Mouse (Mus musculus) T-helper 1 cell (primary cell): ENCODE results near the gene Igfbp5.

Source experiments
- in situ Hi-C: fragments of 300-600 bp; cut with MboI, MseI; formaldehyde crosslinking; loops from one replicate; pipeline ENCODE4 v1.15.1; 2025; ENCODE audit warnings: high pct_unique_total_duplicates

The Igfbp5 gene

DNA sequence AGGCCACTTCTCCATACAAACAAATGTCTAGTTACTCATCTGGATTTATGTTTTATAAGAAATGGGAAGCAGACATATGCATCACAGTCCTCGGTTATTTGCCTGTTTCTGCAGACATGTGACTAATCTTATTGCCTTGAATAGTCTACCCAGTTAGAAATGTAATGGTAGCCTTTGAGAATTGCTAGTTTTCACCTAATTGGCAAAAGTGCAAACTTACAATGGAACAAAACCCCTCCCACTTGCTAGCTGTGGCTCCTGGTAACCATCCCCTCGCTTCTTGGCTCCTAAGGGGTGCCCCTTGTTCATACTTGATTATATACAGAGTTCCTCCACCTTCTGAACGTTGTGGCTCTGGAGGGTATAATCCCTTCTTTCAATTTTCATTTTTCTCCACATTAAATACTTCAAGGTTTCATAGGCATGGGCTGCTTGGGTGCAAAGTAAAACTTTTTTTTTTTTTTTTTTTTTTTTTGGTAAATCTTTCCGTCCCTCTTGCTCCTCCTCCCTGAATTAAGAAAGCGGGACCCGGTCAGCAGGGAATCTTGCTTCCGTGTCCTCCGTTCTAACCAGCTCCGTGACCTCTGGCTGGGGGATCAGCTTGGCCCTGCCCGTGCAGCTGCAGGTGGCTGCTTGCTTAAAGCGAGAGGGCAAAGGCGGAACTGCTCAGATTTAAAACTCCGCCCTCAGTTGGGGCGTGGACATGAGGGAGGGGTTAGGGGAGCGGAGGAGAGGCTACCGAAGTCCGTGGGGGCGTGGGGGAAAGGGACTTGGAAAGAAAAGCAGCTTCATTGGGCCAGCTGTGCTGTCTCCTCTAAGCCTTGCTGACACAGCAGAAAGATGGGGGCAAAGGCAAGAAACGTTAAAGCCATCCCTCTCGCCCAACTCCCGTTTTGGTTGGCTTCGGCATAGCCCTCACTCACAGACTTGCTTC, 4.7 kb downstream of the Igfbp5 start:
- in situ Hi-C loops = loop anchor here (25.0 kb wide), 1 partner anchor 558 kb away; the partner anchor contains the start of gene Xrcc5

DNA sequence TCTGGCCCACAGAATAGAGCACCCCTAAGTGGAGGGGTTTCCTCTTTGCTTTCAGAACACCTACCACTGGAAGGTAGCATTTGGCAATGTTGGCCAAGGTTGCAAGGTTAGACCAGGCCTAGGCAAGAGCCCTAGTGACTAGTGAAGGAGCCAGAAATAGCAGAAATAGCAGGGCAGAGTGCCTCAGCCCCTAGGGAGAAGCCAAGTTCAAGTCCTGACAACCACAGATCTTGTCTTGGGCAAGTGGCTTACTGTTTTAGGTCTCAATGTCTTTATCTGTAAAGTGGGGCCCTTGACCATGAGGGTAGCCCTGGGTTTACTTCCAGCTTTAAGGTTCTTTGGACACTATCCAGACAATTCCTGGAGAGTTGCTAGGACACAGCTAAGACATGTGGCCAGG, 5.4 kb downstream of the Igfbp5 start:
- in situ Hi-C loops = loop anchor here (25.0 kb wide), 1 partner anchor 557 kb away; the partner anchor contains the start of gene Xrcc5

DNA sequence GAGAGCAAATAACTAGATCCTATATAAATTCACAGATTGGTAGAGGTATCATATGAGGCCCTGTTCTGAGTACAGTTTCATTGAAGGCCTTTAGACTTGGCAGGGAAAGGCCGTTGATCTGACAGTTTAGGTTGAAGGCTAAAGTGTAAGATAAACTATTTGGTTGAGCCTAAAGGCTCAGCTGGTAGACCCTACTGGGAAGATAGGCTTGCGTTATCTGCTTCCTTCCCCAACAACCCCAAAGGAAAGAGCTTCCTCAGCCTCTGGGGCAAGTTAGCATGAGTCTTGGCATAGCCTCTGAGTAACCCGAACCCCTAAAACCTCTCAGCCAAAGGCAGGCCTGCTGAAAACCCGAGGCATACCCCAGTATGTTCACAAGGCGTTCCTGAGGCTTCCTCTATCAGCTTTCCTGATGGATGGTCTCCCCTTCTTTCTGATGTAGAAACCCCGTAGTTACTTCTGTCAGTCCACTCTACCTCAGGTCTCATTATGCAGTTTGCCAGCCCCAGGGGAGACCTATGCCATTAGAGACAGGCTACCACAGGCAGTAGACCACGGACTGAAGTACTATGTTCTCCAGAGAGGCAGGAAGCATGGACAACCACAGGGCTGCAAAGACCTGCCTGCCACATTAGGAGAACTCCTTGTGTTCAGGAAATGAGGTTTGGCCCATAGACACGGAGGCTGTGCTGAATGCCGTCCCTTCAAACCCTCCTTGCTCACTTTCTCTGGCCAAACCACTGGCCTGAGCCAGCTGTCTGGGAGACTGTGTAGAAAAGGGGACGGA, 6.1 kb downstream of the Igfbp5 start:
- in situ Hi-C loops = loop anchor here (25.0 kb wide), 1 partner anchor 556 kb away; the partner anchor contains the start of gene Xrcc5

DNA sequence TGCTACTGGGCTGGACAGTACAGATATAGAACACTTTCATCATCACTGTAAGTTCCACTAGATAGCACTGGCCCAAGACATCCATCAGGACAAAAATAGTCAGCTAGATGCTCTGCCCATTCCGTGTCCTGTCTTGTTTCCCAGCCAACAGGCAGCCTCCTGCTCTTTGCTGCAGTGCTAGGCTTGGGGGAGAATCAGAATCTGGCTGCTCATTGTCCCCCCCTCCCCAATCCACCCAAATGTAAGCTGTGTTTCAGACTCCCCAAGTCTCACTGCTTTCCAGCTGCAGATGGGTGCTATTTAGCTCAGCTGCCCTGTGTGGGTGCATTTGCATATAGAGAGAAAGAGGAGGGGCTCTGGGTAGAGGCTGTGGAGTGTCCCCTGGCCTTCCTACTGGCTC, 7.3 kb downstream of the Igfbp5 start:
- in situ Hi-C loops = loop anchor here (25.0 kb wide), 1 partner anchor 555 kb away; the partner anchor contains the start of gene Xrcc5

DNA sequence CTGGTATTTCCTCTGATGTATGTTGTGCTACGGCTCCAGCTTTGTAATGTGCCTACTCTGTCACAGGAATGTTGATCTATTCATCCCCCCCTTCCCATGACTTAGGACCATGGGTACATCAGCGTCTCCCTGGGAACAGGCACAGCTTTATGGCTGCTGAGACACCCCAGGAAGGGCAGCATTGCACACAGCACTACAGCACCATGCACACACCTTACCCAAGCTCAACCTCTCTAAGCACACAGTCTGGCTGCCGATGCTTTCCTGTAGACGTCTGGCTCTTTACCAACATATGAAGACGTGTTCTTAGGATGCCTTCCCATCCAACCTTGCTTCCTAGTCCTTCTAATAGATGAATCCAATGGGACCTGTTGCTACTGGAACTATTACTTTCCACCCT, 8.3 kb downstream of the Igfbp5 start:
- in situ Hi-C loops = loop anchor here (25.0 kb wide), 1 partner anchor 554 kb away; the partner anchor contains the start of gene Xrcc5

DNA sequence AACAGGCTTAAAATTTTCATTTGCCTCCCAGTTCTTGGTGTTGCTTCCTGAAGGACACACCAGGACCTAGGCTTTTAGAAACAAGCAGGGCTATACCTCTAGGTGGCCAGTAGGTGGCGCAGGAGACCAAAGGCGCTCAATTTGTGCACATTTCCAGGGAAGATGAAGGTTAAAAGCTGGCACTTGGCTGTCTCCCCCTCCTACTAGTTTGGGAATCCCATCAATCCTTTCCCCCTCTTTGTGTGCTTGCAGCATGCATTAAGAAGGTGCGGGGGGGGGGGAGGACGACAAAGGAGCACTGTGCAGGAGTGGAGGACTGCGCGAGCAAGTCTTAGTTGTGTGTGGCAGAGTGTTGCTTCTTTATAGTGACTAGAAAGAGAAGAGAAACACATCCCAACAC, 8.8 kb downstream of the Igfbp5 start:
- in situ Hi-C loops = loop anchor here (25.0 kb wide), 1 partner anchor 554 kb away; the partner anchor contains the start of gene Xrcc5

DNA sequence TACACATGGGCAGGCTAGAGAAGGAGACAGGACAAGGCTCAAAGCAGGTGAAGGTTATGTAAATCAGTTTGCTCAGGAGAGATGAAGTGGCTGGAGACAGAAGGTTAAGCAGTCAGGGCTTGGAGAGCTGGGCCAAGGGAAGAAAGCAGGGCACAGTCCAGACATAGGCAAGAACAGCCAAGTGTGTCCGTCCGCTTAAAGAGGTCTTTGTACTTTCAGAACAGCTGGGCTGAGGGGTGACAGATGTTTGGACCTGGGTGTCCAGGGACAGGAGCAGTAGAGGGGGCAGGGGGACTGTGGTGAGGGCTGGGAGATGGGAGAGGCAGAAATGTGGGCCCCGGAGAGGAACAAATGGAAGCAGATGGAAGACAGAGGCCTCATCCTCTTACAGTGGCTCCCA, 10.4 kb downstream of the Igfbp5 start:
- in situ Hi-C loops = loop anchor here (5.0 to 25.0 kb wide), 2 partner anchors 552 to 963 kb away; partner anchors contain the start of gene Xrcc5

DNA sequence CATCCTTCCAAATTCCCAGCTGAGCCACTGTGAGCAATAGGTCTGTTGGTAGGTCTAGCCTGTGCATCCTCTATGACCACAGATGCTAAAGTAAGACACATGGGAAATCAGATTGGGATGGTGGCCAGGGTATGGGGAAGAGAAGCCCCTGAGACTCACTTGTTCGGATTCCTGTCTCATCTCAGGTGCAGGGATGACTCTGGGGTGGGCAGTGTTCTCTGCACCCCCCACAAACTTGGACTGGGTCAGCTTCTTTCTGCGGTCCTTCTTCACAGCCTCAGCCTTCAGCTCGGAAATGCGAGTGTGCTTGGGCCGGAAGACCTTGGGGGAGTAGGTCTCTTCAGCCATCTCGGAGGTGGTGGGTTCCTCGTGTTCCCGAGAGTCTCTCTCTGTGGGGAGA, 11.0 kb downstream of the Igfbp5 start:
- in situ Hi-C loops = loop anchor here (5.0 to 25.0 kb wide), 2 partner anchors 551 to 964 kb away; partner anchors contain the start of gene Xrcc5

DNA sequence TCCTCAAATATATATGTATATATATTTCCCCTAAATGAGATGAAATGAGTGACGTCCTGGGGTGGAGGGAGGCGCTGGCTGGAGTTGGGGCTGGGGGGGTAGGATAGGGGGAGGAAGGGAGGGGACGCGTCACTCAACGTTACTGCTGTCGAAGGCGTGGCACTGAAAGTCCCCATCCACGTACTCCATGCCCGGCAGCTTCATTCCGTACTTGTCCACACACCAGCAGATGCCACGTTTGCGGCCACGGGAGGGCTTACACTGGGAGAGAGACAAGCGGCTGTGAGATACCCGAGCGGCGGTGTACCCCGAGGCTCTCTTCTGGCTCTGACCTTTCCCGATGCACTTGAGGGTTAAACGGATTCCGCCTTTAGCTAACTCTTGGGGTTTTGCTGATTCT, 12.4 kb downstream of the Igfbp5 start:
- in situ Hi-C loops = loop anchor here (5.0 to 25.0 kb wide), 2 partner anchors 550 to 965 kb away; partner anchors contain the start of gene Xrcc5

DNA sequence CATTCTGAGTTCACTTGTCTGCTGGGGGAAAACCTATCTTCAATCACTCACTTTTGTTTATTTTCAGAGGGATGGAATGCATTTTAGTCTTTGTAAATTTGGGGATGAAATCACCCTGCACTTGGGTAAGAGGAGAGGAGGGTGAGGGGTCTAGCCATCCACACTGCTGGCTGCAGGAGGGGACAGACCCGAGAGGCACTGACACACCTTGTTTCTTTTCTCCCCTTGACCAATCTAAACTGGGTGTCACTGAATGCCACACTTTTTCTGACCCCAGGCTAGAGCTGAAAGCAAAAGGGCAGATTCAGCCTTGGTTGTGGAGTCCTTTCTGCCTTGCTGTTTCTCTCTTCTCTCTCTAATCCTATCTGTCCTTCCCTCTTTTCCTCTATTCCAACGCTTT, 13.0 kb downstream of the Igfbp5 start:
- in situ Hi-C loops = loop anchor here (5.0 to 25.0 kb wide), 2 partner anchors 549 to 966 kb away; partner anchors contain the start of gene Xrcc5

DNA sequence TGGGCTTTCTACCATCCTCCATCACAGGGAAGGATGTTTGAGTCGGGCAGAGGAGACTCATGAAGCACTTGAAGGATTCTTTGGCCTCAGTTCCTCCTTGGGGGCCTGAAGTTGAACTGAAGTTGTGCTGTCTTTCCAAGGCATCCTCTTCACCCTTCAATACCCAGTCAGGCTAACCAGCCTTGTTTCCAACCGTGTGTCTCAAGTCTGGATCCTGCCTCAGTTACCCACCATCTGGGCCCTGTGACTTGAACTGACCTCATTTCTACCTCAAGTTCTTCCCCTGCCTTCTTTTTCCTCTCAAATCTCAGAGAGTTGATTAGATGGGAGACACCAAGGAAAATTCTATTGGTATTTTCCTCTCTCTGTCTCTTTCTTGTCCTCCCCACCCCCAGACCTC, 14.2 kb downstream of the Igfbp5 start:
- in situ Hi-C loops = loop anchor here (5.0 to 25.0 kb wide), 2 partner anchors 548 to 967 kb away; partner anchors contain the start of gene Xrcc5

DNA sequence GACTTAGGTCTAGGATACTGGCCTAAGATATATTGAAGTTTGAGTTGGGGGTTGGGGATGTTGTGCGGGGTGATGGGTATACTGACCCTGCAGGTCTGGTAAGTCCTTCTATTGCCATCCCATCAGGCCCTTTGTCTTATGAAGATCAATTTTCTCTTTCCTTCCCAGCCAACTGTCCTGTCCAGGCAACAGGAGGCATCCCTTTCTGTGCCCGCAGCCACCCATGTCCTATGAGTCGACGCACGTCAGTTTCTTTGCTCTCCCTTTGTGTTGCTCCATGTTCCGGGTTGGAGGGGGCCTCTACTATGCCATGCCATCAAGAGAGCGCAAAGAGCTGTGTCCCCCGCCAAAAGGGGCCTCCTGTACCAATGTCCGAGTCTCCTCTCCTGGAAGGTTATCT, 14.7 kb downstream of the Igfbp5 start:
- in situ Hi-C loops = loop anchor here (5.0 to 25.0 kb wide), 2 partner anchors 548 to 967 kb away; partner anchors contain the start of gene Xrcc5

DNA sequence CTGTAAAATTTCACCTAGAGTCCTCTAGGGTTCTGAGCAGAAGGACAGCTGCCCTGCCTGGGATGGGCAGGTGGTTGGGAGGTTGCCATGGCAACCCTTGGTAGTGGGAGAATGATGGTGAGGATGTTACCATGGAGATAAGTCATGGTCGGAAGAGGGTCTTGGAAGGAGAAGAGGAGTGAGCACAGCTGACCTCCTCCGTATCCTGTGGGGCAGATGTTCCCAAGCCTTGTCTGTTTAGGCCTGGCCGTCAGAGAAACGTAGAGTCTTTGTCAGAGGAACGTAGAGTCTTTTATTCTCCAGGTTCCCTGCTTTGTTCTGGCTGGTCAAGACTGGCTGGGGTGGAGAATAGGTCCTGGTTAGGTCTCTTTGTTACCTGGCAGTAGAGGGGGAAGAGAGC, 15.8 kb downstream of the Igfbp5 start:
- in situ Hi-C loops = loop anchor here (25.0 kb wide), 1 partner anchor 547 kb away; the partner anchor contains the start of gene Xrcc5

DNA sequence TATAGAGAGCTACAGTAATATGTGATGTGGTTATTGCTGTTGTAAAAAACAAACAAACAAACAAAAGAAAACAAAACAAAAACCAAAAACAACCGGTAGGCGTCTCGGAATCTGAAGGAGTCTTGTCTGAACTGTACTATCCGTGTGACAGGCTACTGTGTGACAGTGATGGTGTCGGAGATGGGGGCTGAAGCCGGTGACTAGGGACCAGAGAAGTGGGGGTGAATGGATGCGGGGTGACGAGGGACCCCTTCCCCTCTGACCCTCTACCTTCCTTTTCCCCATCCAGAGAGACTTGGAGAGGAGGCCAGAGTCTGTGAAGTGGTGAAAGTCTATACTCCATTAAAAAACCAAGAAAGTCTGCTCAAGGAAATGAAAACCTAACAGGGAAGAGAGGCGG, 16.4 kb downstream of the Igfbp5 start:
- in situ Hi-C loops = loop anchor here (25.0 kb wide), 1 partner anchor 546 kb away; the partner anchor contains the start of gene Xrcc5

DNA sequence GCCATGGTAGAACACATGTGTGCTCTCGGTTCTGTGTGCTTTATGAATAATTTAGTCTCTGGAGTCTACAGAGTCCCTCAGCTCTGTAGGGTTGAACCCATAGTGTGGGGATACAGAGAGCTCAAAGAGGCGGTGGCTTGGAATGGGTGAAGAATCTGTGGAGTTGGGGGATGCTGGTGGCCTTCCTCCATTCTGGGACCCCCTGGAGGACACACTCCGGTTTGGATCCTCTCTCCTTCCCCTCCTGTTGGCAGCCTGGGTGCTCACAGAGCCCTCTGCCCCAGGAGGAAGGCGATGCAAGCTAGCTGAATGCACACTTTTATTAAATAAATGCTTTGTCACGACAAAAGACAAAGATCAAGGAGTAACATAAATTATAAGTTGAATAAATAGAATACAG, 17.1 kb downstream of the Igfbp5 start:
- in situ Hi-C loops = loop anchor here (25.0 kb wide), 1 partner anchor 545 kb away; the partner anchor contains the start of gene Xrcc5

DNA sequence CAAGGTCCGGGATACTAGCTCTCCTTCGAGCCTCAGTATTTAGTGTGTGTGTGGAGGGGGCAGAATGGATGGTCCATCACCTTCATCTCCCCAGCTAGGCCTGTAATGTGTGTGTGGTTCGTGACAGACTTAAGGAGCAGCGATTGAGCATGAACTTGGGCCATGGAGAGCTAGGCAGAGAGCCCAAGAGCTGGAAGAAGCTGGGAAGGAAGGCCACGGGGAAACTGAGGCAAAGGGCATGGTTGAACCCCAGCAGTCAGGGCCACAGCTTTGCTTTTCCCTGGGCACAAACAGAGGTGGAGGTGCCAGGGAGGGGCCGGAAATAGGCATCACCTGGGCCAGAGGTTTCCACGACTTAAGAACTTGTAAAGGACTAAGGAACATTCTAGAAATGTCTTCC, 17.5 kb downstream of the Igfbp5 start:
- in situ Hi-C loops = loop anchor here (25.0 kb wide), 1 partner anchor 545 kb away; the partner anchor contains the start of gene Xrcc5

DNA sequence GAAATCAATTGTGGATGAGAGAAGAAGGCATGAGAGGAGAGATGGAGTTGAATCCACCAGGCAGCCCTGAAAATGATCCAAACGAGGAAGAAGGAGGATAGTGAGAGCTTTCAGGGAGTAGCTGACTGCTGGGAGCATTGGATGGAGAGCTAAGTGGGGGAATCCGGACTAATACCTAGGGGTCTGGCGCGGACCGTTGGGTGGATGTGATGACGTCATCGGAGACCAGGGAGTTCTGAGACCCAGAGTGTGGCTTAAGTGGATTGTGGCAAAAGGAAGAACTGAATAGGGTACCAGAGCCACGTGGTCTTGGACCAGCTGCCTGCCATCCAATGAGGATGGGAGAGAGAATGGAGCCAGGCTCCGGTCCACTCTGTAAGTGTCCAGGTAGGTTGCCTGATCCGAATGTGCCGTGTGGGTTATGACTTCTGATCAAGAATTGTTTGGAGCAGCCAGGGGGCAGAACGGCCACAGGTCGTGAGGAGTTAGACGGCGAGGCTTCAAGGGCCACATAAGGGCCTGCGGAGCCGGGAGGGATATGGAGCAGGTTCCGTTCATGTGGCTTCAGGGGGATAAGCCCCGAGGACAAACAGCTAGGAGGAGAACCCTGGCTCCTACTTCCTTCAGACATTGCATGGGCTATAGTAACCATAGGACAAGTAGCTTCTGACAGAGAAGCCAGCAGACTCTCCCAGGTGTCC, 18.3 kb downstream of the Igfbp5 start:
- in situ Hi-C loops = loop anchor here (25.0 kb wide), 1 partner anchor 544 kb away; the partner anchor contains the start of gene Xrcc5

DNA sequence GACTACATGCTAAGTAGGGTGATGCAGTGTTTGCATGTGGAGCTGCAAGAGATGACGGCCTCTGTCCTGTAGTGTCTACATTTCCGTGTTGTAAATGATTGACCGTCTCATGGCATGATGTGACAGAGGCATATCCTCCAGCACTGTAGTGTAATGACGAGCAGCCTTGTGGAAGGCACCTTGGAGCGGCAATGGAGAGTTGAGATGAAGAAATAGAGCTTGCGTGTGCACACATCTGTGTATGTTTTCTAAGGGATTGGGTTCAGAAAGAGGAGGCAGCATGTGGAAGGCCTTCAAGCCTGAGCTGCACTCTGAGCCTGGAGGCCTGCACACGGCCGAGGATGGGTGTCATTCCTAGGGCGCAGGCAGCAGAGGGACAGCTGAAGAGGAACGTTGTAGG, 19.0 kb downstream of the Igfbp5 start:
- in situ Hi-C loops = loop anchor here (25.0 kb wide), 1 partner anchor 543 kb away; the partner anchor contains the start of gene Xrcc5

DNA sequence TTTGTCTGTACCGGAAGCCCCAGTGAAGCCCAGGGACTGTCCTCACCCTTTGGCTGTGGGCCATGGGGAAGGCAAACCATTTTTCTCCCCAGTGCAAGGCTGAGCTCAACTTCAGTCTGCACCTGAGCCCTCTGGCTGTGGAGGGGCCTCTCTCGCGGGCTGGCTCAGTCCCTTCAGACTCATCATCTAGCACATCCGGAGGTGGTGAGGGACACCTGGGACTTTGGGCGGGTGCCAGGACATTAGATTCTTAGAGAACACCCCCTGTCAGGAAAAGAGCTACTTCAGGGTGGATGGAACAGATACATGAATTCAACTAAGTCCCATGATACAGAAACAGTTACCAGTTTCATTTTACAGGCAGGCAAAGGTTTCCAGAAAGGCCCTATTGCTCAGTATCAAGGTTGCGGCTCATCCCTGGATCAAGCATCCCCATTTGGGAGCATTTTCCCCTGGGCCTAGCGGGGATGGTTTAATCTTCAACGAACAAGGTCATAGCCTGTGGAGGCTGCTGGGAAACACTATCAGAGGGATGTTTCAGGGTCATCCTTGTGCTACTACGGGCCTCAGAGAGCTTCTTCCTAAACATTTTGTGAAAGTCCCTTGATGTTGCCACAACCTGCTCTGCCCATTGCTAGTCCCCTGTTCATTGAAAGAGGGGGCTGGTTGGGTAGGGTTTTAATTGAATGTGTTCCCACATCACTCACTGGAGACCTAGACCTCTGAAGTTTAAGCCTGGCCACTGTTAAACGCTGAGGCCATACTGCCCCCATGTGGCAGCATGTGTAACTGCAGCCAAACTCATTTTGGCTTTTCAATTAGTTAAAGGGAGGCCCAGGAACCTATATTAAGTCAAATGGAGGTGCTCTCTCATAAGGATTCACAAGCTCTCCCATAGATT, 20.1 kb downstream of the Igfbp5 start:
- in situ Hi-C loops = loop anchor here (25.0 kb wide), 1 partner anchor 542 kb away; the partner anchor contains the start of gene Xrcc5
